Comparison of ENCODE assay signal across 8 mouse cellular contexts in the genomic region with DNA sequence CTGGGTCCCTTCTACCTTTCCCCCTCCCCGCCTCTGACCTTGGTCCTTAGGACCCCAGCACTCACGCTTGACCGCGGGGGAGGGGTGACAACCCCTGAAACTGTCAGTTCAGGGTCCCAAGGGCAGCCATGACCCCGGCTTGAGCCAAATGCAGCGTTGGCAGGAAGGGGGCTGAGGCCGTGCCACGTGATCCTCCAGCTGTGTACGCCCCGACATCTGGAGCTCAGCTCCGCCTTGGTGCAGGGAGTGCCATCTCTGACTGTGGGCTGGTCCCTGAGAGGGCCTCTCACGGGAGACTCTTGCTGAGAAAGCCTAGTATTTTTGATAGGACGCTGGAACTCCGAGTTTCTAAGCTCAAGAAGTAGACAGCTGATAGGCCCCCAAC. TPM values are rescaled to one million over a fixed set of nuclear protein-coding genes. Genes with fewer than 3 reads are reported as not detected.
A peak's percentile ranks its signal among the peaks of the same experiment; 100 is the strongest.
DNase-seq lines count a peak whose midpoint lies in the region; ATAC-seq lines count a peak whose summit lies in the region.

A gene (minus strand): TSS at position 188 of the 385 bp plus-strand sequence.

- H3K4me2 ChIP-seq in intestine, embryonic 16.5 days (ENCODE audit: low read depth, low read length), result peak within 1 kb of the TSS; percentile 98
- peak within 1 kb of the TSS; percentile 96 for H3K4me2 ChIP-seq in neural tube, embryonic 13.5 days

- WGBS in intestine, embryonic 16.5 days, result 2% methylated on average over 14 of the region's 14 CpGs
- 3% methylated on average over 14 of the region's 14 CpGs for WGBS in neural tube, embryonic 13.5 days

- peak within 1 kb of the TSS; percentile 83 for H3K9ac ChIP-seq in intestine, embryonic 16.5 days (ENCODE audit: low read depth, low read length)
- peak within 1 kb of the TSS; percentile 79 for H3K9ac ChIP-seq in neural tube, embryonic 13.5 days

- peak within 1 kb of the TSS; percentile 71 for H3K4me3 ChIP-seq in intestine, embryonic 16.5 days (ENCODE audit: low read length)
- peak within 1 kb of the TSS; percentile 61 for H3K4me3 ChIP-seq in neural tube, embryonic 13.5 days

- H3K9me3 ChIP-seq in intestine, embryonic 16.5 days (ENCODE audit: control insufficient read depth, low read length), result no peaks in the 10 kb centered on the region
- H3K9me3 ChIP-seq in neural tube, embryonic 13.5 days, result no peaks in the 10 kb centered on the region

- H3K36me3 ChIP-seq in intestine, embryonic 16.5 days (ENCODE audit: control insufficient read depth, insufficient read depth, low read length), result peaks cover 4% of the 10 kb centered on the region; the same call in 1 of the 2 replicates
- peaks cover 31% of the 10 kb centered on the region for H3K36me3 ChIP-seq in neural tube, embryonic 13.5 days

- ATAC-seq in intestine, embryonic 16.5 days, result peak; percentile 82
- peak; percentile 21; the same call in 1 of the 2 replicates for ATAC-seq in neural tube, embryonic 13.5 days (ENCODE audit: low read depth)

- H3K27me3 ChIP-seq in intestine, embryonic 16.5 days (replicated peaks; ENCODE audit: control insufficient read depth, insufficient read depth, low read length), result peaks cover 12% of the 10 kb centered on the region
- peaks cover 51% of the 10 kb centered on the region for H3K27me3 ChIP-seq in neural tube, embryonic 13.5 days

- DNase-seq in layer of hippocampus, adult 9-11 months, result peak; percentile 74
- DNase-seq in layer of hippocampus, postnatal 25 days (ENCODE audit: extremely low spot score in 1 of 2, low spot score in 1 of 2), result no peak
- DNase-seq in embryo, embryonic 10.5 days (ENCODE audit: low spot score), result peak; percentile 59
- peak; percentile 99 for DNase-seq in heart, adult 11 months
- peak; percentile 75 for DNase-seq in lung, adult 18-20 months
- DNase-seq in urinary bladder, postnatal 25 days (ENCODE audit: low spot score), result peak; percentile 56

- H3K27ac ChIP-seq in intestine, embryonic 16.5 days (ENCODE audit: low read length), result peak within 1 kb of the TSS; percentile 81
- H3K27ac ChIP-seq in neural tube, embryonic 13.5 days (replicated peaks), result peak within 1 kb of the TSS; percentile 55

- peaks cover 29% of the 10 kb centered on the region for H3K4me1 ChIP-seq in intestine, embryonic 16.5 days (ENCODE audit: control insufficient read depth, insufficient read depth, low read length)
- peaks cover 33% of the 10 kb centered on the region for H3K4me1 ChIP-seq in neural tube, embryonic 13.5 days (replicated peaks)

RNA-seq across cellular contexts. Expression of the gene that starts here (rescaled TPM):
- total RNA-seq in layer of hippocampus, postnatal 25 days (2021), result 1 to 10 TPM; 4.0 to 4.4 TPM
- 16.2 and 17.5 TPM in 2 replicates for polyA plus RNA-seq in intestine, embryonic 16.5 days (2015; fragmentation: Nextera tagmentation; extraction: Ambion mirVana)
- polyA plus RNA-seq in neural tube, embryonic 13.5 days (2015; fragmentation: Nextera tagmentation; extraction: Ambion mirVana), result 7.4 and 8.8 TPM in 2 replicates

Comparison
In these comparisons a context has a peak if more than half of its experiments do, and no peak if none do; other contexts are left out.
1. DNase-seq: peak in layer of hippocampus, adult 9-11 months (single experiment), embryo, embryonic 10.5 days (single experiment), heart, adult 11 months (single experiment), lung, adult 18-20 months (2 of 2) and urinary bladder, postnatal 25 days (single experiment); none in layer of hippocampus, postnatal 25 days (0 of 2).